Comparison of ENCODE assay signal across 8 mouse cellular contexts in the genomic region with DNA sequence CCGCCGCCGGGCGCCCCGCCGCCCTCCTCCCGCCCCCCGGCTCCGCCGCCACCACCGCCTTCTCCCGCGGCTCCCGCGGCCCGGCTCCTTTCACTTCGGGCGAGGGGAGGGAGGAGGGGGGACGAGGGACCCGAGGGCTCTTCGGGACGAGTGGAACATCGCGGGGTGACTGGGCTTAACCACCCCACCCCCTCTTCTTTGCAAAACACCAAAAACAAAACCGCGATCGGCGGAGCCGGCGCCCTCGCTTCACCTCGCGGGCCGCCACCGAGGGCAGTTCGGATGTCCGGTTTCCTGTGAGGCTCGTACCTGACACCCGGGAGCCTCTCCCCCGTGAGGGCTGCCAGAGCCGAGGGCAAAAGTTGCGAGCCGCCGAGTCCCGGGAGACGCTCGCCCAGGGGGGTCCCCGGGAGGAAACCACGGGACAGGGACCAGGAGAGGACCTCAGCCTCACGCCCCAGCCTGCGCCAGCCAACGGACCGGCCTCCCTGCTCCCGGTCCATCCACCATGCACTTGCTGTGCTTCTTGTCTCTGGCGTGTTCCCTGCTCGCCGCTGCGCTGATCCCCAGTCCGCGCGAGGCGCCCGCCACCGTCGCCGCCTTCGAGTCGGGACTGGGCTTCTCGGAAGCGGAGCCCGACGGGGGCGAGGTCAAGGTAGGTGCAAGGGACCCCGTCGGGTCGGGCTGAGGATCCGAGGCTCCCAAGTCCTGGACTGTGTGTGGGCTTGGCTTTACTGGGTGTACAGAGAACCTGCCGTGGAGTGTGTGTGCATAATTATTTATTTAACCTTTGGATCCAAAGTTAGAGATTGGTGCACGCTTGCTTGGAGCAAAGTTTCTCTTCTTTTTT. TPM values are rescaled to one million over a fixed set of nuclear protein-coding genes. Genes with fewer than 3 reads are reported as not detected.
DNase-seq lines count a peak whose midpoint lies in the region; ATAC-seq lines count a peak whose summit lies in the region.

A gene (plus strand): TSS at position 336 of the 850 bp plus-strand sequence.

- whole genome bisulfite sequencing in forebrain, embryonic 12.5 days, result under 1% methylated on average over 75 of the region's 79 CpGs
- 0% methylated on average over 56 of the region's 79 CpGs for WGBS in heart, embryonic 16.5 days
- WGBS in large intestine, adult 2 months, result under 1% methylated on average over 66 of the region's 79 CpGs

- no peaks in the 10 kb centered on the region for H3K27me3 ChIP-seq in forebrain, embryonic 12.5 days
- no peaks in the 10 kb centered on the region for H3K27me3 ChIP-seq in heart, embryonic 16.5 days (ENCODE audit: control insufficient read depth, insufficient read depth, low read length)

- no peaks in the 10 kb centered on the region for H3K9me3 ChIP-seq in forebrain, embryonic 12.5 days
- H3K9me3 ChIP-seq in heart, embryonic 16.5 days (replicated peaks; ENCODE audit: control insufficient read depth, low read length), result no peaks in the 10 kb centered on the region

- peak within 1 kb of the TSS; percentile 74 for H3K9ac ChIP-seq in forebrain, embryonic 12.5 days
- peak within 1 kb of the TSS; percentile 91 for H3K9ac ChIP-seq in heart, embryonic 16.5 days (ENCODE audit: low read length)

- peaks cover 10% of the 10 kb centered on the region for H3K4me1 ChIP-seq in forebrain, embryonic 12.5 days
- 0 out of 2 replicates have a peak, but pooled peaks cover 4% of the 10 kb centered on the region for H3K4me1 ChIP-seq in heart, embryonic 16.5 days (ENCODE audit: control insufficient read depth, insufficient read depth, low read length)

- peak; percentile 32 for DNase-seq in brain, adult 2 months (ENCODE audit: low read depth, low spot score)
- peak; percentile 2 for DNase-seq in large intestine, adult 2 months (ENCODE audit: low read depth, low spot score)
- DNase-seq in lung, postnatal 10 days, result peak; percentile 47
- peak; percentile 37 for DNase-seq in ovary, postnatal 14 days (ENCODE audit: low spot score)
- peak; percentile 22 for DNase-seq in thymus, postnatal 25 days

- peak within 1 kb of the TSS; percentile 65 for H3K4me2 ChIP-seq in forebrain, embryonic 12.5 days
- H3K4me2 ChIP-seq in heart, embryonic 16.5 days (ENCODE audit: low read depth, low read length), result peak within 1 kb of the TSS; percentile 73

- no peaks in the 10 kb centered on the region for H3K36me3 ChIP-seq in forebrain, embryonic 12.5 days (replicated peaks)
- no peaks in the 10 kb centered on the region for H3K36me3 ChIP-seq in heart, embryonic 16.5 days (ENCODE audit: control insufficient read depth, insufficient read depth)

- ATAC-seq in CD4-positive, CD25-positive, alpha-beta regulatory T cell, adult 4 months, result peak; percentile 55
- ATAC-seq in forebrain, embryonic 12.5 days (ENCODE audit: low FRiP score), result peak; percentile 85
- peak; percentile 69 for ATAC-seq in heart, embryonic 16.5 days (replicated peaks; ENCODE audit: extremely low read depth, insufficient read depth, low FRiP score)

- peak within 1 kb of the TSS; percentile 63 for H3K27ac ChIP-seq in forebrain, embryonic 12.5 days
- H3K27ac ChIP-seq in heart, embryonic 16.5 days (ENCODE audit: low read length), result peak within 1 kb of the TSS; percentile 93

- H3K4me3 ChIP-seq in forebrain, embryonic 12.5 days (replicated peaks), result peak within 1 kb of the TSS; percentile 75
- peak within 1 kb of the TSS; percentile 94 for H3K4me3 ChIP-seq in heart, embryonic 16.5 days (ENCODE audit: low read length)

RNA-seq across cellular contexts. Expression of the gene that starts here (rescaled TPM):
- polyA plus RNA-seq in CD4-positive, CD25-positive, alpha-beta regulatory T cell, adult 4 months (2017; shearing (Covaris generic)), result under 1 TPM; 0.41 to 0.89 TPM
- polyA plus RNA-seq in forebrain, embryonic 12.5 days (2016; fragmentation: Nextera tagmentation; extraction: Ambion mirVana), result 3.6 and 6.5 TPM in 2 replicates
- polyA plus RNA-seq in heart, embryonic 16.5 days (2015; fragmentation: Nextera tagmentation; extraction: Ambion mirVana), result 7.0 and 9.6 TPM in 2 replicates
- polyA plus RNA-seq in large intestine, adult 2 months (2012; rRNA removed), result 1.9 and 2.4 TPM in 2 replicates

Comparison
In these comparisons a context has a peak if more than half of its experiments do, and no peak if none do; other contexts are left out.
1. Peak in every context shown above with its lines: DNase-seq, ATAC-seq, H3K4me3 ChIP-seq and H3K27ac ChIP-seq.
2. Peak in ATAC-seq in CD4-positive, CD25-positive, alpha-beta regulatory T cell, adult 4 months; RNA of the gene not detected or under 1 TPM.